Mouse (Mus musculus) forebrain, postnatal 0 days (tissue): ENCODE data around the gene Dpy30. TPM values are rescaled to one million over a fixed set of nuclear protein-coding genes. Genes with fewer than 3 reads are reported as not detected.
A peak's percentile ranks its signal among the peaks of the same experiment; 100 is the strongest.
"Not testable (repeated sequence)": the region's sequence is repeated elsewhere in the genome, so short reads cannot be mapped to it uniquely, and the experiment has no call there.

Experiments
- ATAC-seq: fragments of 200-750 bp; cut with Nextera tagmentation; 2 replicates; pipeline ENCODE4 v1.8.0; 2017; ENCODE audit warnings: mild to moderate bottlenecking, moderate library complexity
- DNase-seq: peaks from one replicate; pipeline ENCODE4 v3.0.0-alpha.2; 2015
- H3K27ac ChIP-seq: fragments of 300-500 bp; sonication (generic); 2 replicates; pipeline ENCODE4 v1.5.1; 2014; ENCODE audit warnings: low read depth, mild to moderate bottlenecking, antibody characterized with exemption, low read length, moderate library complexity, mixed read lengths
- H3K27me3 ChIP-seq: fragments of 300-500 bp; sonication (generic); 2 replicates; pipeline ENCODE4 v1.6.1; 2014; ENCODE audit warnings: mild to moderate bottlenecking, low read length, mixed read lengths; ENCODE audit not compliant: insufficient read depth
- H3K36me3 ChIP-seq: fragments of 300-500 bp; sonication (generic); 2 replicates; pipeline ENCODE4 v1.6.1; 2014; ENCODE audit warnings: mild to moderate bottlenecking, moderate library complexity; ENCODE audit not compliant: insufficient read depth
- H3K4me1 ChIP-seq: fragments of 300-500 bp; sonication (generic); 2 replicates; pipeline ENCODE4 v1.6.1; 2014; ENCODE audit warnings: antibody characterized with exemption; ENCODE audit not compliant: insufficient read depth
- H3K4me2 ChIP-seq: fragments of 300-500 bp; sonication (generic); 2 replicates; pipeline ENCODE4 v1.6.1; 2014; ENCODE audit warnings: low read depth, mild to moderate bottlenecking, moderate library complexity
- H3K4me3 ChIP-seq: fragments of 300-500 bp; sonication (generic); 2 replicates; pipeline ENCODE4 v1.5.1; 2014; ENCODE audit warnings: low read depth, low read length, mixed read lengths
- H3K9ac ChIP-seq: fragments of 300-500 bp; sonication (generic); 2 replicates; pipeline ENCODE4 v1.6.1; 2014; ENCODE audit warnings: mild to moderate bottlenecking
- H3K9me3 ChIP-seq: fragments of 300-500 bp; sonication (generic); 2 replicates; pipeline ENCODE4 v1.6.1; 2016; ENCODE audit warnings: low read length
- CTCF ChIP-seq: sonication (generic); IDR thresholded peaks from 2 replicates; pipeline ENCODE4 v1.5.1; 2016; ENCODE audit warnings: antibody characterized with exemption, control low read depth, low read depth
- WGBS: fragments of 180-500 bp; shearing (Covaris S2); extraction: QIAGEN DNeasy Blood & Tissue Kit; methylation state at CpG from one replicate; pipeline ENCODE4 v1.1.7; 2014; 5-methylcytosine and 5-hydroxymethylcytosine counted together
- polyA plus RNA-seq: library from polyadenylated mRNA; unstranded; fragments of >200 nt; fragmentation: Nextera tagmentation; extraction: Ambion mirVana; gene quantifications from 2 replicates; pipeline ENCODE4 v1.2.1, GENCODE M21; 2015
- total RNA-seq: library from RNA; depleted of rRNA; stranded (reverse); fragments of >200 nt; gene quantifications from 2 replicates; pipeline ENCODE4 v1.2.3, GENCODE M21; 2014

Dpy30 gene
- total and polyA plus RNA-seq, 2 experiments from 2014 or later: 86.1 to 225 TPM

GRCm38 (mm10) chr17:74305616-74306015 is 18.1 kb downstream of the Dpy30 start:
- Histone ChIP-seq H3K9me3 (no peaks in the 10 kb centered on the region), H3K4me1 (no peaks in the 10 kb centered on the region), H3K27me3 (no peaks in the 10 kb centered on the region), H3K9ac (no peak overlapping the region), H3K4me3 (no peak overlapping the region), H3K36me3 (peaks cover 16% of the 10 kb centered on the region), H3K27ac (no peak overlapping the region), H3K4me2 (no peak overlapping the region)
- TF ChIP-seq CTCF: no peak
- DNase-seq (no peak), ATAC-seq (no peak)
- 94% methylated on average over 4 of the region's 4 CpGs for WGBS

DNA sequence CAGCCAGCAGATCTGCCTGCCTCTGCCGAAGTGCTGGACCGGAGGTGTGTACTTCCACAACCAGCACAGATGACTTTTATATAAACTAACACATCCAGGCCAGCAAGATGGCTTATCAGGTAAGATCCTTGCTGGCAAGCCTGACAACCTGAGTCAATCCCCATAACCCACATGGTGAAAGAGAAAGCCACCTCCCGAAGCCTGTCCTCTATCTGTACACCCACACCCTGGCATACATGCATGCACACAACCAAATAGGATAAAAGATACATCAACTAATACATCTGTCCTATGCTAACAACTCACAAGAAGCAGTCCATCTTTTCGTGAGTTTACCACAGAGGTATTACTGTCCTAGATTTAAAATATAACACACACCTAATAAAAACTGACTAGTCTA is 19.7 kb downstream of the Dpy30 start:
- no peak overlapping the region for H3K27ac ChIP-seq
- peaks cover 16% of the 10 kb centered on the region for H3K36me3 ChIP-seq
- no peak overlapping the region for H3K4me3 ChIP-seq
- no peaks in the 10 kb centered on the region for H3K4me1 ChIP-seq
- no peak overlapping the region for H3K4me2 ChIP-seq
- DNase-seq (no peak), ATAC-seq (no peak)
- H3K9me3 ChIP-seq: no peaks in the 10 kb centered on the region
- TF ChIP-seq CTCF: no peak
- no peak overlapping the region for H3K9ac ChIP-seq
- no peaks in the 10 kb centered on the region for H3K27me3 ChIP-seq
- WGBS: 94% methylated on average over 4 of the region's 4 CpGs

- Histone ChIP-seq H3K9ac (no peak overlapping the region), H3K27ac (no peak overlapping the region), H3K36me3 (peaks cover 22% of the 10 kb centered on the region), H3K27me3 (no peaks in the 10 kb centered on the region), H3K4me2 (no peak overlapping the region), H3K4me1 (no peaks in the 10 kb centered on the region), H3K9me3 (no peaks in the 10 kb centered on the region), H3K4me3 (no peak overlapping the region)
- no peak for DNase-seq
- no peak for TF ChIP-seq CTCF
- no peak for ATAC-seq
- 78% methylated on average over 5 of the region's 5 CpGs for WGBS
These were observed 23.7 kb downstream of the Dpy30 start for GRCm38 (mm10) chr17:74300089-74300488.

GRCm38 (mm10) chr17:74296991-74297390 is 26.8 kb downstream of the Dpy30 start:
- not testable (repeated sequence) for H3K9me3 ChIP-seq, H3K4me1 ChIP-seq, H3K4me2 ChIP-seq, H3K27ac ChIP-seq, ATAC-seq, H3K27me3 ChIP-seq, H3K4me3 ChIP-seq, H3K9ac ChIP-seq, DNase-seq
- WGBS: 90% methylated on average over 5 of the region's 5 CpGs
- peaks cover 13% of the 10 kb centered on the region; the same call in 1 of the 2 replicates for H3K36me3 ChIP-seq

GRCm38 (mm10) chr17:74296076-74296823 is 27.5 kb downstream of the Dpy30 start:
- ATAC-seq: no peak
- peak overlapping the region; percentile 61 for H3K4me2 ChIP-seq
- H3K9ac ChIP-seq: peak overlapping the region; percentile 92
- H3K27me3 ChIP-seq: no peaks in the 10 kb centered on the region
- H3K4me3 ChIP-seq: peak overlapping the region; percentile 91
- peaks cover 8% of the 10 kb centered on the region; the same call in 1 of the 2 replicates for H3K36me3 ChIP-seq
- H3K4me1 ChIP-seq: 0 out of 2 replicates have a peak, but pooled peaks cover 3% of the 10 kb centered on the region
- peak; percentile 41 for DNase-seq
- TF ChIP-seq CTCF: peak; percentile 38
- H3K9me3 ChIP-seq: no peaks in the 10 kb centered on the region
- peak overlapping the region; percentile 29; the same call in 1 of the 2 replicates for H3K27ac ChIP-seq
- 38% methylated on average over 11 of the region's 11 CpGs for WGBS

DNA sequence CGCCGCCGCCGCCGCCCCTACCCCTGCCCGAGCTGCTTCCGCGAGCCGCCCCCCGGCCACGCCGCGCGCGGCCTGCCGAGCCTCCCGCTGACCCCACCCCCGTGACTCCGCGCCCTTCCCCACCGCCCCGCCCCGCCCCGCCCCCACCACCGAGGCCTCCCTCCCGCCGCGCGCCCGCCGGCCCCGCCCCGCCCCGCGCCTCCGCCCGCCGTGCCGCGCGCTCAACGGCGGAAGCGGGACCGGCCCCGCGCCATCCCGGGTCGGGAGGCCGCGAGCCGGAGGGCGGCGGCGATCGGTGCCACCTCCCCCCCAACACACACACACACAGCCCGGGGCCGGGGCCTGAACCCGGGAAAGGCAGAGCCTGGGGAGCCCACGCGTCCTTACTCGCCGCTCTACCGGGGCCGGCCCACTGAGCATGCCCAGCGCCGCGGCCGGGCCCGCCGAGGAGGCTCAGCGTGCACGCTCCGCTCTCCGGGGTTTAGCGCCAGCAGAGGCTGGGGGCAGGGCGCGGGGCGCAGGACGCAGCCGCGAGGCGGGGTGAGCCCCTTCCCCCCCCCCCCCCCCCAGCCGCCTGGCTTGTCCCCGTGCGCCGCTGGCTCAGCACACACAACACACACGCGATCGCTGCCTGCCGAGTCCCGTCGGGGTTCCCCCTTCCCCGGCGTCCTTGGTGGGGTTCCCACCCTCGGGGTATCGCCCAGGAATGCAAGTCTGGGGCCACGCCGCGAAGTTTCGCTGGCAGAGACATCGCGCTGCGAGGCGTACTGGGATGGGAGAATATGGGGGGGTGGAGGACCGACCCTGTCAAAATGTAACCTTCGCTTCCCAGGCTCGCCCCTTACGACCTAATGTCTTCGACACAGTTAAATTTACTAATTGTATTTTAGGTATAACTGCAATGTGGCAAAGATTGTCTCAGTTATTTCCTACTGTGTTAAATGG is 28.4 kb downstream of the Dpy30 start, which contains the start of gene Memo1:
Memo1 (minus strand) TSS at position 496 of the 945 bp plus-strand sequence.
- Histone ChIP-seq H3K27ac (peak within 1 kb of the TSS; percentile 94), H3K27me3 (no peaks in the 10 kb centered on the region), H3K9me3 (no peaks in the 10 kb centered on the region), H3K36me3 (0 out of 2 replicates have a peak, but pooled peaks cover 6% of the 10 kb centered on the region), H3K4me3 (peak within 1 kb of the TSS; percentile 91), H3K4me2 (peak within 1 kb of the TSS; percentile 61), H3K4me1 (0 out of 2 replicates have a peak, but pooled peaks cover 3% of the 10 kb centered on the region), H3K9ac (peak within 1 kb of the TSS; percentile 92)
- ATAC-seq (peak; percentile 95), DNase-seq (peak; percentile 91)
- 3% methylated on average over 45 of the region's 110 CpGs for WGBS
- no peak for TF ChIP-seq CTCF
